Mouse (Mus musculus): ENCODE measurements around the gene Slc25a38.

Gene Slc25a38

GRCm38 (mm10) chr9:120110211-120111018, at the start of gene Slc25a38:
Slc25a38 (plus strand) TSS chr9:120110374.
- DNase-seq (ENCODE audit: low spot score in 2 of 2): peak; percentile 98 to 99

DNA sequence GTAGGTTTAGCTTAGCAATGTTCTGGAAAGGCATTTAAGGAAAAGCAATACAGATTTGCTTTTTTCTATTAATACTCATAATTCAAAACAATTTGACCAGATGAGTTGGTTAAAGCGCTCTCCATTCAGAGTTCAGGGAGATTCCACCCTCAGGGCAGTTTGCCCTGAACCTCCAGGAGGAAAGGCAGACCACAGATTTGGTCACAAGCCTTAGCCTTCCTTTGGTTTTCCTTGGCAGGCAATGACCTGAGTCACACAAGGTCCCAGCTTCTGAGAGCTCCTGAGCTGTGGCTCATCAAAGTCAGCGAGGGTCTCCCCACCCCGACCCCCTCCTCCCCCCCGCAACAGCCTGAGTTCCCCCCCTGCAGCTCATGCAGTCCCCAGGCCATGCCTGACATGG, 45.9 kb upstream of the Slc25a38 start:
- no peak for DNase-seq (ENCODE audit: low spot score in 2 of 2)

DNA sequence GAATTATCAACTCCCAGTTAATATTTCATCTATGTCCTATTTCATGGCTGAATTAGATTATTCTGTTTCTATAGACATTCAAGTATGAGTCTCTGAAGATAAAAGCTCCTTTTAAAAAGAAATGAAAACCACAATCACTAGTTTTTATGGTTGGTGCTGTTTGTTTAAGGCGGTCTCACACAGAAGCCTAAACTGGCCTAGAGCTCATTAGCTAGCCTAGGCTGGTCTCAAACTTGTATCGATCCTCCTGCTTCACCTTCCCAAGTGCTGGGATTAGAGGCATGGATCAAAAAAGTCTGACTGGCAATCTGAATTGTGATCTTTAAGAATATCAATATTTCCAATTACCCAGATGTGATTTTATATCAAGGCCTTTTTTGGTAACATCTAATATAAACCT, 42.6 kb upstream of the Slc25a38 start:
- DNase-seq (ENCODE audit: low spot score in 2 of 2): no peak

DNA sequence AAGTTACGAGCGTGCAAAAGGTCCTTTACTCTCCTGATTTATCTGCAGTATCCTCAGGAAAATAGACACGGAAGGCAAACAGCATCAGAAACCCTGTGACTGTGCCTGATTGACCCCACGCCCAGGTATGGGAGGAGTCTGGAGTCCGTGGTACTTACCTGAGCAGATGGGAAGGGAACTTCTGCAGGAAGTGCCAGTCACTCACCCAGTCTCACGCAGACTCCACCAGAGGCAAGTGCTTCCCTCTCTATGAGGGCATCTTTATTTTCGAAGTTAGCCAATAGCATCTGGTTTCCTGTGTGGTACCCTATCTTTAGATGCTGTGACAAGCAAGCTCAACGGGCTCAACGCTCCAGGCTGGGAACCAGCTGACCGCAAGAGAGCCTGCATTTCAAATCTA, 42.1 kb upstream of the Slc25a38 start:
- DNase-seq (ENCODE audit: low spot score in 2 of 2): no peak

DNA sequence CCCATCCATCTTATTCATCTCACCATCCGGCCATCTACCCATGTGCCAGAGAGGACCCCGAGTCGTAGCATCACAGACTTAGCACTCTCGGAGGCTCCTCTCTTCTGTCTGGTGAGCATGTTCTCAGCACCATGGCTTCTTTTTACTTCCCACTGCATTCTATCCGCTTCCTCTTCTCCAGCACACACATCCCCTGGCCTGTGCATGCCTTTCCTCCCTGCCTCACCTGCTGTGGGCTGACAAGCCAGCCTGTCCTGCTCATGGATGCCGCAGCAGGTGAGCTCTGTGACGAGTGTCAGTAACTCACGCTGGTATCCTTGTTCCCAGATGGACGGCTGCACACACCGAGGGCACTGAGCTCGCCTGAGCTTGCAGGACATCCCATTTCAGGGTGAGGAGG, 40.4 kb upstream of the Slc25a38 start, which contains the start of gene Cx3cr1:
TSS of gene Cx3cr1 (minus strand) at position 101 of the 400 bp plus-strand sequence.
- DNase-seq (ENCODE audit: low spot score in 2 of 2): no peak

GRCm38 (mm10) chr9:120071251-120071650, 38.9 kb upstream of the Slc25a38 start:
- no peak for DNase-seq (ENCODE audit: low spot score in 2 of 2)

- peak; percentile 69 to 88 for DNase-seq (ENCODE audit: low spot score in 2 of 2)
Measured at GRCm38 (mm10) chr9:120073169-120073568, 37.0 kb upstream of the Slc25a38 start.

DNA sequence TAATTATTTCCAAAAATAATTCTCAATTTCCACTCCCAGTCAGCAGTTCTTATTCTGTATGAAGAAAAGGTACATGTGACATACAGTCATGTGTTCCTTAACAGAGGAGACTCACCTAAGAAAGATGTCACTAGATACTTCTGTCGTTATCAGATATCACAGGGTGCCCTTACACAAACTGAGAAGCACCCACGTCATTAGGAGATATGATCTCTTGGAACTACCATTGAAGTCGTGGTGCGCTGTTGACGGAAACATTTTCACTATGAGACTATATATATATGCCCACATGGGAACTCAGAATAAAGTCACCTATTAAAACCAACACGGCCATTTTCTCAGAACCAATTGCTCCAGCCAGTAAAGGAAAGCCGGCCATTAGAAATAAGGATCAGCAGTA, 35.7 kb upstream of the Slc25a38 start:
- no peak for DNase-seq (ENCODE audit: low spot score in 2 of 2)

- no peak for DNase-seq (ENCODE audit: low spot score in 2 of 2)
Measured at GRCm38 (mm10) chr9:120078241-120078640, 31.9 kb upstream of the Slc25a38 start.

GRCm38 (mm10) chr9:120079901-120080300, 30.3 kb upstream of the Slc25a38 start:
- DNase-seq (ENCODE audit: low spot score in 2 of 2): no peak

GRCm38 (mm10) chr9:120080546-120081108, 29.5 kb upstream of the Slc25a38 start:
- no peak for DNase-seq (ENCODE audit: low spot score in 2 of 2)

GRCm38 (mm10) chr9:120081247-120081646, 28.9 kb upstream of the Slc25a38 start:
- DNase-seq (ENCODE audit: low spot score in 2 of 2): no peak

DNA sequence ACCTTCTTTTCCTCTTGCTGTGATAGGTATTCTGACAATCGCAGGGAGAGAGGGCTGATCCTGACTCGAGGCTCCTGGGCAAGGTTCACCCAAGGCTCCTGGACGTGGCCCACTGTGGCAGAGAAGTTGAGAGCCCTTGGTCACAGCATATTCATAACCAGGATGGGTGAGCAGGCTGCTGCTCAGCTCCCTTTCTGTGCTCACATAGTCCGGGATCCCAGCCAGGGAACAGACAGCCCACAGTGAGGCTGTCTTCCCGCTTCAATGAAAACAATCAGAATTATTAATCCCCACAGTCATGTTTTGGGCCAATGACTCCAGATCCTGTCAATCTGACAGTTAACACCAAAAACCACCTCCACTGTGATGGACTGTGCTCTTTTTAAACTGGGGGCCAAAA, 28.2 kb upstream of the Slc25a38 start:
- DNase-seq (ENCODE audit: low spot score in 2 of 2): no peak

GRCm38 (mm10) chr9:120082691-120083090, 27.5 kb upstream of the Slc25a38 start:
- DNase-seq (ENCODE audit: low spot score in 2 of 2): no peak

DNA sequence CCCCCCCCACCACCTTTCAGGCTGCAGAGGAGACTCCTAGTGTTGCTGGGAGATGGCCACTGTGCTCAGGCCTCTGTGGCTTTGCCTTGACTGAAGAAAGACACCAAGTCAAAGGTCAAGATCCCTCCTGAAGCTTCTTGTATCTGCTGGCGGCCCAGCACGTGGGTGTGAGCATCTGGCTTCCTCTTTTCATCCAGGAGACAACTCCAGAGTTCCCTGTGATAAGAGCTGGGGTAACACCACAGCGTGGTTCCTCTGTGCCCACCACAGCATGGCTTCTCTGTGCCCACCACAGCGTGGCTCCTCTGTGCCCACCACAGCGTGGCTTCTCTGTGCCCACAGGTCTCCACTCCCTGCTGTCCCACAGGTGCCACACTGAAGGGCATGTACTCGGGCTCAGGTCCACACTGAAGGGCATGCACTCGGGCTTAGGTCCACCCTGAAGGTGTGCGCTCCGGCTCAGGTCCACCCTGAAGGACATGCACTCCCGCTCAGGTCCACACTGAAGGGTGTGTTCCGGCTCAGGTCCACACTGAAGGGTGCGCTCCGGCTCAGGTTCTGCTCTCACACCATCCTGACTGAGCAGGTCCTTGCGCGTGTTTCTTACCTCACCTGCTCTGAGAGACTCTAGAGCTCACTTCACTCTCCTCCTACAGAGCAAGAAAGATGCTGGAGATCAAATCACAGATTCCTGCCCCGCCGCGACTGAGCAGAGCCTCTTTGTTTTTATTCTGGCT, 26.8 kb upstream of the Slc25a38 start:
- no peak for DNase-seq (ENCODE audit: low spot score in 2 of 2)

DNA sequence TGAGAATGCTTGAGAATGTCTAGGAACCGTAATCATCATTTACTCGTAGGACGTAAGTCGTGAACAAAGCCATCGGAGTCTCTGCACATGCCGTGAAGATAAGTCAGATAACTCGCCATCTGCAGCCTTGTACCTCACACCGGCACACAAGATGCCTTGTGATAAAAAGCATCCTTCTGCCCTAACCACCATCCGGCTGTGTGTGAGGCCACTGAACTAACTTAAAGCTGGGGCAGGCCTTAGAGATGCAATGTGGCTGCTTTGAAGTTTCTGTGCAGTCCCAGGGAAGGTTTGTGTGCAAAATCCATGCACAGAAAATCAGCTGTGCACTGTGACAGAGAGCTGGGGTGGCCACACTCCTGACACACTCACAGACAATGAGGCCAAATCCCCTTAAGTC, 25.8 kb upstream of the Slc25a38 start:
- no peak for DNase-seq (ENCODE audit: low spot score in 2 of 2)

- no peak for DNase-seq (ENCODE audit: low spot score in 2 of 2)
Measured at GRCm38 (mm10) chr9:120089125-120089524, 21.0 kb upstream of the Slc25a38 start.

DNA sequence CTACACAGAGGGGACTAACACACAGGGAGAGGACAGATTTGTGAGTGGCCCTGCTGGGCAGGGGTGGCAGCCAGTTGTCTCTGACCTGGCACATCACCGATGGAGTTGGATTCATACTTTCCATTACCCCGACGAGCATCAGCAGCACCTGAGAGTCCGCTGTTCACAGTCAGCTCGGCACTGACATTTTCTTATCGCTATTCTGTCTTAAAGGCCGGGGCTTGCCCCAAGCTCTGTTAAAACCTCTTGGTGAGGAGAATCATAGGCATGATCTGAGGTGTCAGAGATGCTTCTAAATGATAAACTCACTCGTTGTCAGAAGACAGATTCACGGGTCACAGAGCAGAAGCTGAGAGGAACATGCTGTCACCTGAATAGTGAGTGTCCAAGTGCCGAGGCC, 19.1 kb upstream of the Slc25a38 start:
- DNase-seq (ENCODE audit: low spot score in 2 of 2): no peak

GRCm38 (mm10) chr9:120091696-120092238, 18.4 kb upstream of the Slc25a38 start, which contains the start of gene Ccr8:
Ccr8 (plus strand) TSS chr9:120092114.
- DNase-seq (ENCODE audit: low spot score in 2 of 2): no peak

- no peak for DNase-seq (ENCODE audit: low spot score in 2 of 2)
Measured at GRCm38 (mm10) chr9:120093701-120094100, 16.5 kb upstream of the Slc25a38 start.

DNA sequence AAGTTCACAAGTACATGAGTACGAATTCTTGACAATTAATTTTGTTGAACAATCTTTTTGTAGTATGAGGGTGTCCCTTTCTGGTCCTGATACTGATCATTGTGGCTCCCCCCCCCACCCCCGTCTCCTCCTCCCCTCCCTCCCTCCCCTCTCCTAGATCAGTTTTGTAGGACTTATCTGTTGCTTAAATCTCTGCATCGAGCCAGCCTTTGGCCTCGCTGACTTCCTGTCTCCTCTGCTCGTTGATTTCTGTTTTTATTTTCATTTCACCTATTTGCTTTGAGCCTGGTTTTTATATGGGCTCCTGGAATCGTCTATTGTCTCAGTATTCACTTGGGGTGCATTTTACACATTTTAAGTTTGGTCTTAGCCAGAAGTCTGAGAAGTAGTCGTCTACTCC, 14.3 kb upstream of the Slc25a38 start:
- no peak for DNase-seq (ENCODE audit: low spot score in 2 of 2)

GRCm38 (mm10) chr9:120098682-120099081, 11.5 kb upstream of the Slc25a38 start:
- DNase-seq (ENCODE audit: low spot score in 2 of 2): peak; percentile 44 to 79

All from spleen, postnatal 4 days (tissue).